Comparison of ENCODE assay signal across 31 mouse cellular contexts in the genomic region with DNA sequence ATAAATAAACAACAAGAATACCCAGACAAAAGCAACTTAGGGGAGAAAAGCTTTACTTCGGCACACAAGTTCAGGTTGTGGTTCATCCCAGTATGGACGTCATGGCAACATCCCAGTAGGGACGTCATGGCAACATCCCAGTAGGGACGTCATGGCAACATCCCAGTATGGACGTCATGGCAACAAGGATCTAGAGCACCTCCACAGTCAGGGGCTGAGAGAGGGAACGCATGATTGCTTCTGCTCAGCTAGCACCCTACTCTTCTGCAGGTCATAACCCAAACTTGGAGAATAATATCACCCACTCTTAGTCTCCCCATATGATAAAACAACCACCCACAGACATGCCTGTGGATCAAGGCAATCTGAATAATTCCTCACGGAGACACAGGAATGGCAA. TPM values are rescaled to one million over a fixed set of nuclear protein-coding genes. Genes with fewer than 3 reads are reported as not detected.
A peak's percentile ranks its signal among the peaks of the same experiment; 100 is the strongest.
DNase-seq lines count a peak whose midpoint lies in the region; ATAC-seq lines count a peak whose summit lies in the region.
"Had no signal": no experiment of that assay in that cellular context is flagged by ENCODE, and none has a peak within 500 bp of the region (broad histone marks: within the 10 kb centered on the region; RNA-seq: fewer than 3 reads in every experiment).

No protein-coding gene starts in this region.

- no peak overlapping the region for H3K9ac ChIP-seq in hindbrain, embryonic 11.5 days (ENCODE audit: low read depth, low read length)
- no peak overlapping the region for H3K9ac ChIP-seq in hindbrain, embryonic 16.5 days (ENCODE audit: low read depth, low read length)
- H3K9ac ChIP-seq: embryonic facial prominence, embryonic 13.5 days; heart, embryonic 13.5 days; hindbrain, embryonic 15.5 days; kidney, embryonic 15.5 days; limb, embryonic 13.5 days; lung, embryonic 15.5 days; midbrain, embryonic 15.5 days had no signal

- no peak overlapping the region for H3K27ac ChIP-seq in hindbrain, embryonic 11.5 days (ENCODE audit: low read depth, low read length)
- H3K27ac ChIP-seq in hindbrain, embryonic 16.5 days (ENCODE audit: low read depth, low read length): no peak overlapping the region
- H3K27ac ChIP-seq: embryonic facial prominence, embryonic 13.5 days; forebrain, embryonic 10.5 days; gastrocnemius, adult 2 months; heart, embryonic 13.5 days; hindbrain, embryonic 15.5 days; kidney, embryonic 15.5 days; limb, embryonic 13.5 days; lung, embryonic 15.5 days; midbrain, embryonic 10.5 days; midbrain, embryonic 15.5 days had no signal

- no peaks in the 10 kb centered on the region for H3K27me3 ChIP-seq in hindbrain, embryonic 11.5 days (ENCODE audit: control insufficient read depth, insufficient read depth, low read length)
- no peaks in the 10 kb centered on the region for H3K27me3 ChIP-seq in hindbrain, embryonic 16.5 days (replicated peaks; ENCODE audit: control insufficient read depth, insufficient read depth, low read length)
- H3K27me3 ChIP-seq: CH12.LX; embryonic facial prominence, embryonic 13.5 days; heart, embryonic 13.5 days; hindbrain, embryonic 15.5 days; kidney, embryonic 15.5 days; limb, embryonic 13.5 days; lung, embryonic 15.5 days; midbrain, embryonic 15.5 days had no signal

- WGBS in hindbrain, embryonic 11.5 days: 62% methylated on average over 7 of the region's 7 CpGs
- WGBS in hindbrain, embryonic 16.5 days: 46% methylated on average over 7 of the region's 7 CpGs

- intact Hi-C loops in left cerebral cortex, postnatal 10 days (cut with DNase I): no loop called here

- H3K9me3 ChIP-seq in hindbrain, embryonic 11.5 days (ENCODE audit: control insufficient read depth, low read length): no peaks in the 10 kb centered on the region
- no peaks in the 10 kb centered on the region for H3K9me3 ChIP-seq in hindbrain, embryonic 16.5 days (ENCODE audit: control insufficient read depth, low read length)
- H3K9me3 ChIP-seq: embryonic facial prominence, embryonic 13.5 days; forebrain, embryonic 10.5 days; heart, embryonic 13.5 days; hindbrain, embryonic 15.5 days; kidney, embryonic 15.5 days; limb, embryonic 13.5 days; lung, embryonic 15.5 days; midbrain, embryonic 10.5 days; midbrain, embryonic 15.5 days had no signal

- H3K4me1 ChIP-seq in hindbrain, embryonic 11.5 days (replicated peaks; ENCODE audit: control insufficient read depth, insufficient read depth, low read length): no peaks in the 10 kb centered on the region
- H3K4me1 ChIP-seq in hindbrain, embryonic 16.5 days (ENCODE audit: control insufficient read depth, insufficient read depth, low read depth, low read length): peaks cover 2% of the 10 kb centered on the region; the same call in 1 of the 2 replicates

- peak; percentile 24 for DNase-seq in embryo, embryonic 10 days (ENCODE audit: low spot score)
- no peak for DNase-seq in embryo, embryonic 9.5 days (ENCODE audit: extremely low spot score)
- DNase-seq in hindbrain, embryonic 11.5 days (ENCODE audit: low spot score): peak; percentile 25
- peak; percentile 17 to 41 for DNase-seq in left cerebral cortex, postnatal 10 days (ENCODE audit: extremely low spot score in 1 of 2, low spot score in 2 of 2)
- DNase-seq in left cerebral cortex, adult 8-10 months (ENCODE audit: low spot score in 2 of 2): no peak
- peak; percentile 27 for DNase-seq in R1 (ENCODE audit: low read depth, low spot score)
- DNase-seq: adrenal gland, adult 8-10 months; cerebellum, adult 11 months; cerebellum, adult 9-10 months; cerebellum, postnatal 36 days; embryo, embryonic 11 days; gastrocnemius, adult 2 months; gastrocnemius, postnatal 36 days; heart, postnatal 10 days; kidney, adult 18-20 months; kidney, postnatal 25 days; spleen, adult 18-20 months; thymus, postnatal 14 days had no signal

- no peak overlapping the region for H3K4me2 ChIP-seq in hindbrain, embryonic 11.5 days (replicated peaks; ENCODE audit: low read depth, low read length)
- no peak overlapping the region for H3K4me2 ChIP-seq in hindbrain, embryonic 16.5 days (ENCODE audit: low read length)
- H3K4me2 ChIP-seq: embryonic facial prominence, embryonic 13.5 days; heart, embryonic 13.5 days; hindbrain, embryonic 15.5 days; kidney, embryonic 15.5 days; limb, embryonic 13.5 days; liver, embryonic 11.5 days; lung, embryonic 15.5 days; midbrain, embryonic 15.5 days had no signal

- ATAC-seq in hindbrain, embryonic 11.5 days (ENCODE audit: low FRiP score): no peak
- no peak for ATAC-seq in hindbrain, embryonic 16.5 days
- ATAC-seq: forebrain, embryonic 16.5 days; midbrain, embryonic 15.5 days had no signal

- no peaks in the 10 kb centered on the region for H3K36me3 ChIP-seq in hindbrain, embryonic 11.5 days (ENCODE audit: control insufficient read depth, insufficient read depth, low read length)
- H3K36me3 ChIP-seq in hindbrain, embryonic 16.5 days (ENCODE audit: control insufficient read depth, insufficient read depth, low read length): no peaks in the 10 kb centered on the region
- H3K36me3 ChIP-seq: embryonic facial prominence, embryonic 13.5 days; forebrain, embryonic 10.5 days; heart, embryonic 13.5 days; hindbrain, embryonic 15.5 days; kidney, embryonic 15.5 days; limb, embryonic 13.5 days; lung, embryonic 15.5 days; midbrain, embryonic 10.5 days; midbrain, embryonic 15.5 days had no signal

- no peak overlapping the region for H3K4me3 ChIP-seq in hindbrain, embryonic 11.5 days (ENCODE audit: low read depth, low read length)
- no peak overlapping the region for H3K4me3 ChIP-seq in hindbrain, embryonic 16.5 days (ENCODE audit: low read length)
- H3K4me3 ChIP-seq: embryonic facial prominence, embryonic 13.5 days; forebrain, embryonic 10.5 days; gastrocnemius, adult 2 months; heart, embryonic 13.5 days; hindbrain, embryonic 15.5 days; kidney, embryonic 15.5 days; limb, embryonic 13.5 days; lung, embryonic 15.5 days; midbrain, embryonic 10.5 days; midbrain, embryonic 15.5 days had no signal

RNA-seq across cellular contexts. Expression of a gene that starts 29.0 kb away (rescaled TPM):
- 11.4 and 12.8 TPM in 2 replicates for polyA plus RNA-seq in hindbrain, embryonic 11.5 days (2014; fragmentation: Nextera tagmentation; extraction: Ambion mirVana)
- 7.5 and 9.4 TPM in 2 replicates for polyA plus RNA-seq in hindbrain, embryonic 16.5 days (2015; fragmentation: Nextera tagmentation; extraction: Ambion mirVana)
- 10 to 100 TPM; 22.9 to 25.7 TPM for total RNA-seq in left cerebral cortex, postnatal 10 days (2021)
- total RNA-seq in left cerebral cortex, adult 8-10 months (2022): 10 to 100 TPM; 16.6 to 27.2 (median 26.0) TPM

Comparison
In these comparisons a context has a peak if more than half of its experiments do, and no peak if none do; other contexts are left out.
1. DNase-seq: peak in embryo, embryonic 10 days (single experiment), hindbrain, embryonic 11.5 days (single experiment), left cerebral cortex, postnatal 10 days (2 of 2) and R1 (single experiment); none in embryo, embryonic 9.5 days (single experiment) and left cerebral cortex, adult 8-10 months (0 of 2).